Mouse (Mus musculus): ENCODE data around the gene Trim47. TPM values are rescaled to one million over a fixed set of nuclear protein-coding genes. Genes with fewer than 3 reads are reported as not detected.

The Trim47 gene
- polyA plus RNA-seq (2017; shearing (Covaris generic)) = 0.61 TPM

GRCm38 (mm10) chr11:116127156-116127980, at the start of gene Trim47:
Trim47 (minus strand) TSS chr11:116127210.

GRCm38 (mm10) chr11:116167884-116168439, 41.0 kb upstream of the Trim47 start, which contains the start of gene Fbf1:
Fbf1 (minus strand) TSS chr11:116168166.

GRCm38 (mm10) chr11:116138468-116139138, 11.6 kb upstream of the Trim47 start, which contains the start of gene Mrpl38:
Mrpl38 (minus strand) TSS chr11:116138868.

DNA sequence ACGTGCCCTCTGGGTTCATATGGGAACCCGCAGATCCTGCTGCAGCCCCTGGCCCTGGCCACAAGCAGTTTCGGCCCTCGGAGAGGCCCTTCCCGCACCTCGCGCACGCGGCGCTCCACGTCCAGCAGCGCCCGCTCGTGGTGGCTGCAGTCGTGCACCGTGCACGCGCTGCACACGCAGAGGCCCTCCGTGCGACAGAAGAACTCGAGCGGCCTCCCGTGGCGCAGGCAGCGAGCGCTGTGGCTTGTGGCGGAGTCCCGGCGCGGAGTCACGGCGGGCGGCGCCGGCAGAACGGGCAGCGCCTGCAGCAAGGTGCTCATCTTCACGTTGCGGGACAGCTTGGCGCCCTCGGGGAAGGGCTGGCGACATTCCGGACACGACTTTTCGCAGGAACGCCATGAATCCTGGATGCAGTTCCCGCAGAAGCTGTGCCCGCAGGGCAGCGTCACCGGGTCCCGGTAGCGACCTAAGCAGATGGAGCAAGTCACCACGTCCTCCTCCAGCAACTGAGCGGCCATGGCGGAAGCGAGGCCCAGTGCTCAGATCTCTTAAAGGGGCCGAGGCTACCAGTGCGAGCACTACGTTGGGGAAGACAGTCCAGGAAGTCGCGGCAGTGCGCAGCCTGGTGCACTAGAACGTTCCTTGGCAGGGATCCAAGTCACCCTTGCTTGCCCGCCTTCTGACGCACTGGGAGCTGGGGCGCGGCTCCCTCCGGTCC, 3.6 kb upstream of the Trim47 start, which contains the start of gene Trim65:
TSS of gene Trim65 (minus strand) at position 641 of the 718 bp plus-strand sequence.

DNA sequence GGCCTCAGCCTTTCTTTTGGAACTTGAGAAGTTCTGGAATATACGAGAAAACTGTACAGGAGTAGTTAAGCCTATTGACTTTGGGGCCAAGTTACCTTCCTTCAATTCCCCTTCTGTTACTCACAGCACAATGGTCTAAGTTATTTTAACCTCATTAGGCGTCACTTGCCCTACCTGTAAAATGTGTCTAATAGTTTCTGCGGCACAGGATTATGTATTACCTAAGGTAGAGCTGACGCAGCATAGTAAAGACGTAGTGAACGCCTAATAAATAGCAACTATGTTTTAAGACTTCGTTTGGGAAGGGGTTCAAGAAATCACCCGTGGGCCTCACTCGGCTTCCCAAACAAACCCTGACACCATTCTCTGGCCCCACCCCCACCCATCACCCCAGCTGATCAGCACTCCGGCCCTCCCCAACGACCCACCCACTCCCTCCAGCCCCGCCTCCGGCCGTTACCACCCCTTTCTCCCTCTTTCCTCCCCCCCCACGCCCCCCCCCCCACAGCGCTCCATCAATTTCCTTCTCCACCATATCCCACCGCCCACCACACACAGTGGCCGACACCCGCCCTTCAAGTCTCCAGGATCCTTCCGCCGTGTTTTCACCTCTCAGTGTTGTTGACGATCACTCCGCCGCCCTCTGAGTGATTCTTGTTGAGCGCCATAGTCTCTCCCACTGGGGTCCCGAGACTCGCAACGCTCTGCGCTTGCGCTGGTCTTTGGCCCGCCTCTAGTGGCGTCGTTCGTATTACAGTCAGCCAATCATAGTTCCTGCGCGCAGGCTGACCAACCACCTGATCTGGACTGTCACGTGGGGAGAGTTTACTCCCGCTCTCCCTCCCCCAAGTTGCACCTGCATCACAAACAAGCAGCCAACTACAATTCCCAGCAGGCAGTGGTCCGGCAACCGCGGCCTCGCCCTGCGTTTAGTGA, 40.5 kb downstream of the Trim47 start, which contains the start of gene Wbp2:
TSS of gene Wbp2 (minus strand) at position 738 of the 936 bp plus-strand sequence.

DNA sequence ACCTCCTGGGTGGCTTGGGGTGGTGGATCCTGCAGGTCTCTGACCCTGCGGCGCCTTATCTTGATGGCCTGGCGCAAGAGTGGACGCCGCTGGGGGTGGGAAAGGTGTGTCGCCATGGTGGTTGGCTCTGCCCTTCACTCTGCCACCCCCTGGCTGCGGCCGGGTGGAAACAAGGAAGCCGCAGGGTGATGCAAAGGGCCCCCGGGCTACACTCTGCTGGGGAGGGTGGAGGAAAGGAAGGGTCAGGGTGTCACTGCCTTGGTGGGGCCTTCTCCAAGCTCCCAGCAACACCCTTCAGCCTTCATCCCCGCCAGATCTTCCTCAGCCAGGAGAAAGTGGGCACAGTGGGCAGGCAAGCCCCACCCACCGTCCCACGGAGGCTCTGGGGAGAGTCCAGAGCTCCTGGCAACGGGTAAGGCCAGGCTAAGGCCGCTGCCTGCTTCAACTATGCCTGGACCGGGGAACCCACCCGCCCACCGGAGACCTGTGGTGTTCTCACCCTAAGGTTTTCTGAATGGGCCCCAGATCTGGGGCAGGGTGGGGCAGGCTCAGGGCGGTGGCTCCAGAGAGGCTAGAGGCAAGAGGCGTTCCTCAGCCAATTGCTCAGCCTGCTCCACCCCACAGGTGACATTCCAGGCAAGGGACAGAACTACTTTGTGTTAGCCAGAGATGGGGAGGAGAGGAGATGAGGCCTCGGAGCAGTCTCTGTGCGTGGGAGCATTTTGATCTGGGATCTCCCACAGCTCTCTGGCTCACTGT, 49.4 kb downstream of the Trim47 start, which contains the start of gene Unc13d:
TSS of gene Unc13d (minus strand) at position 516 of the 759 bp plus-strand sequence.

Other genes with a start within 250 kb of the Trim47 start
- gene Smim5, start 227.2 kb downstream of the Trim47 start, polyA plus RNA-seq (2017; shearing (Covaris generic)) = 0.44 TPM
- gene Smim6, start 215.2 kb downstream of the Trim47 start, polyA plus RNA-seq (2017; shearing (Covaris generic)) = 1.0 TPM
- gene Sap30bp, start 193.9 kb downstream of the Trim47 start, polyA plus RNA-seq (2017; shearing (Covaris generic)) = 39.1 TPM
- 21.0 TPM for gene Recql5, start 193.7 kb downstream of the Trim47 start, polyA plus RNA-seq (2017; shearing (Covaris generic))
- gene Itgb4, start 152.5 kb downstream of the Trim47 start, polyA plus RNA-seq (2017; shearing (Covaris generic)) = 0.06 TPM
- gene Galk1, start 114.5 kb downstream of the Trim47 start, polyA plus RNA-seq (2017; shearing (Covaris generic)) = 42.0 TPM
- 1,568 TPM for gene H3f3b, start 99.2 kb downstream of the Trim47 start, polyA plus RNA-seq (2017; shearing (Covaris generic))
- gene Unk, start 96.9 kb downstream of the Trim47 start, polyA plus RNA-seq (2017; shearing (Covaris generic)) = 43.3 TPM
- 154 TPM for gene Unc13d, start 49.2 kb downstream of the Trim47 start, polyA plus RNA-seq (2017; shearing (Covaris generic))
- gene Wbp2, start 40.2 kb downstream of the Trim47 start, polyA plus RNA-seq (2017; shearing (Covaris generic)) = 187 TPM
- gene Trim65, start 3.9 kb upstream of the Trim47 start, polyA plus RNA-seq (2017; shearing (Covaris generic)) = 16.6 TPM
- gene Mrpl38, start 11.7 kb upstream of the Trim47 start, polyA plus RNA-seq (2017; shearing (Covaris generic)) = 72.0 TPM
- 11.1 TPM for gene Fbf1, start 41.0 kb upstream of the Trim47 start, polyA plus RNA-seq (2017; shearing (Covaris generic))
- 70.5 TPM for gene Ten1, start 71.6 kb upstream of the Trim47 start, polyA plus RNA-seq (2017; shearing (Covaris generic))
- 15.6 TPM for gene Acox1, start 71.8 kb upstream of the Trim47 start, polyA plus RNA-seq (2017; shearing (Covaris generic))
- gene Evpl, start 110.9 kb upstream of the Trim47 start, polyA plus RNA-seq (2017; shearing (Covaris generic)) = 0.23 TPM
- 74.3 TPM for gene Srp68, start 147.0 kb upstream of the Trim47 start, polyA plus RNA-seq (2017; shearing (Covaris generic))
- not detected for gene Galr2, start 153.7 kb upstream of the Trim47 start, polyA plus RNA-seq (2017; shearing (Covaris generic))
- 86.8 TPM for gene Exoc7, start 180.0 kb upstream of the Trim47 start, polyA plus RNA-seq (2017; shearing (Covaris generic))
- not detected for gene Foxj1, start 208.2 kb upstream of the Trim47 start, polyA plus RNA-seq (2017; shearing (Covaris generic))

Measured in CD4-positive, CD25-positive, alpha-beta regulatory T cell (primary cell).